10 mouse cellular contexts compared by ENCODE assay signal in the genomic region with DNA sequence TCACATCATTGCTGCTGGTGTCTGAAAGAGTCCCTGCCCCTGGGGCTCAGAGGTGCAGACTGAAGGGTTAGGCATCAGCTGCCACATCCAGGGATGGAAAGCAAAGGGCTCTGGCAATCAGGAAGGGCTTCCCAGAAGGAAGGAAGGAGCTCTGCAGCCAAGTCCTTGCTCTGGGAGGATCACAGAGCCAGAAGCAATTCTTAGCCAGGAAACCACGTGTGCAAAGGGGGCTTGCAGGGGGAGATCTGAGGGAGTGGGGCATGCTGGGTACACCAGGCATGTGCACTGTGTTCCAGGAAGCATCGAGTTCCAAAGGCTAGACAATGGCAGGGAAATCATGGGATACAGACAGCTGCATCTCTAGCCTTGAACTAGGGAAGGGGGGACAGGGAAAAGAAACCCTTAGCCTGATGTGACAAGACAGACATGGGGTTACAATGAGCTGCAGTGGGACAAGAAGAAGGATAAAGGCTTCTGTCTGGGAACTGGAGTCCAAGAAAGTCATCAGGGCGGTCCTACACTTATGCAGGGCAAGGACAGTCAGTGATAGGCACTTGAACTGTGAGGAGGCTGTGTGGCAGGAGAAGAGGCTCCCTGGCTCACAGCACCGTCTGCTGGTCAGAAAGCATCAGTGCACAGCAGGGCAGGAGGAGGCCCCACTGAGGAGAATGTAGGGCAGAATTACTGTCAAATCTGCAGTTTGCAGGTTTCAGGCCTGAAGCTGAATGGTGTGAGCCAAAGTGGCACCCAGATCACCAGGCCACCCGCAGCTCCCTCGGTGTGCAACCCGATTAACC. TPM values are rescaled to one million over a fixed set of nuclear protein-coding genes. Genes with fewer than 3 reads are reported as not detected.
DNase-seq lines count a peak whose midpoint lies in the region; ATAC-seq and TF ChIP-seq lines count a peak whose summit lies in the region.
"Not testable (repeated sequence)": the region's sequence is repeated elsewhere in the genome, so short reads cannot be mapped to it uniquely, and the experiment has no call there.
"Had no signal": no experiment of that assay in that cellular context is flagged by ENCODE, and none has a peak within 500 bp of the region (broad histone marks: within the 10 kb centered on the region; RNA-seq: fewer than 3 reads in every experiment).

No protein-coding gene starts in this region.

- H3K27me3 ChIP-seq in intestine, embryonic 15.5 days (replicated peaks), result not testable (repeated sequence)

- not testable (repeated sequence) for H3K36me3 ChIP-seq in intestine, embryonic 15.5 days

- 0 out of 2 replicates have a peak, but pooled peaks have one; percentile 28 for ATAC-seq in intestine, embryonic 15.5 days

- H3K9me3 ChIP-seq in intestine, embryonic 15.5 days, result not testable (repeated sequence)

- H3K4me1 ChIP-seq in cortical plate, adult 2 months (ENCODE audit: control insufficient read depth, insufficient read depth, low read length); intestine, embryonic 15.5 days (replicated peaks): not testable (repeated sequence)

- intact Hi-C loops in gastrocnemius, postnatal 14 days (cut with DNase I; ENCODE audit: low total_unique reads), result loop anchor here (5.0 kb wide), 2 partner anchors 83 to 158 kb away; no protein-coding TSS in a partner anchor

- WGBS in intestine, embryonic 15.5 days, result 32% methylated on average over 7 of the region's 7 CpGs

- DNase-seq in adrenal gland, adult 2 months, result peak; percentile 80
- DNase-seq in gastrocnemius, postnatal 14 days, result peak; percentile 73
- DNase-seq in left cerebral cortex, adult 9 months (ENCODE audit: low spot score in 2 of 2), result peak; percentile 27 to 70
- peak; percentile 65 to 71 for DNase-seq in lung, postnatal 4 days
- DNase-seq in right cerebral cortex, postnatal 25 days, result peak; percentile 73
- DNase-seq in yolk sac, embryonic 10.5 days (ENCODE audit: low spot score), result peak; percentile 23

- not testable (repeated sequence) for H3K9ac ChIP-seq in intestine, embryonic 15.5 days

- H3K4me3 ChIP-seq in cortical plate, adult 2 months (ENCODE audit: insufficient read depth, low read length); intestine, embryonic 15.5 days (replicated peaks): not testable (repeated sequence)

- not testable (repeated sequence) for H3K4me2 ChIP-seq in intestine, embryonic 15.5 days (replicated peaks)

- not testable (repeated sequence) for TF ChIP-seq POLR2A in cortical plate, adult 2 months (IDR thresholded peaks at IDR 0.05; ENCODE audit: extremely low read depth, insufficient read depth, low read length)

- H3K27ac ChIP-seq in cortical plate, adult 2 months (ENCODE audit: insufficient read depth, low read length); intestine, embryonic 15.5 days: not testable (repeated sequence)

- peak; percentile 98 for TF ChIP-seq CTCF in cortical plate, adult 2 months (IDR thresholded peaks at IDR 0.05; ENCODE audit: extremely low read depth, insufficient read depth, low read length)

RNA-seq across cellular contexts. Expression of gene Csf2rb, which starts 14.3 kb away (rescaled TPM):
- 10 to 100 TPM in 1 of 2 experiments, 1 to 10 TPM in 1; 4.6 to 13.8 TPM for total RNA-seq in adrenal gland, adult 2 months (2021)
- polyA plus RNA-seq in adrenal gland, adult 2 months (2012; rRNA removed), result 8.9 and 9.3 TPM in 2 replicates
- polyA plus RNA-seq in cortical plate, adult 2 months (2012; rRNA removed), result 1.2 and 1.8 TPM in 2 replicates
- 1 to 10 TPM; 1.1 to 2.1 TPM for total RNA-seq in gastrocnemius, postnatal 14 days (2021)
- polyA plus RNA-seq in intestine, embryonic 15.5 days (2015; fragmentation: Nextera tagmentation; extraction: Ambion mirVana), result 1.4 and 2.0 TPM in 2 replicates

RNA-seq across cellular contexts. Expression of gene Csf2rb2, which starts 34.3 kb away (rescaled TPM):
- total RNA-seq in adrenal gland, adult 2 months (2021), result 1 to 10 TPM; 1.1 to 1.2 TPM
- 1.2 and 2.2 TPM in 2 replicates for polyA plus RNA-seq in adrenal gland, adult 2 months (2012; rRNA removed)
- polyA plus RNA-seq in cortical plate, adult 2 months (2012; rRNA removed), result 0.50 and 0.72 TPM in 2 replicates
- total RNA-seq in gastrocnemius, postnatal 14 days (2021), result 1 to 10 TPM in 1 of 2 experiments, under 1 TPM in 1; 0.93 to 1.9 TPM
- 0.38 and 0.48 TPM in 2 replicates for polyA plus RNA-seq in intestine, embryonic 15.5 days (2015; fragmentation: Nextera tagmentation; extraction: Ambion mirVana)

RNA-seq across cellular contexts. Expression of gene Tex33, which starts 55.9 kb away (rescaled TPM):
- total RNA-seq in adrenal gland, adult 2 months (2021), result not detected
- polyA plus RNA-seq in adrenal gland, adult 2 months (2012; rRNA removed), result not detected in 2 replicates
- polyA plus RNA-seq in cortical plate, adult 2 months (2012; rRNA removed), result not detected in 2 replicates
- total RNA-seq in gastrocnemius, postnatal 14 days (2021), result not detected
- polyA plus RNA-seq in intestine, embryonic 15.5 days (2015; fragmentation: Nextera tagmentation; extraction: Ambion mirVana), result not detected in 2 replicates
- polyA plus RNA-seq: forebrain, embryonic 15.5 days; midbrain, embryonic 16.5 days had no signal

Comparison
In these comparisons a context has a peak if more than half of its experiments do, and no peak if none do; other contexts are left out.
1. DNase-seq: peak in every context shown above with its lines; median percentile 80 in adrenal gland, adult 2 months; 73 in gastrocnemius, postnatal 14 days; 73 in right cerebral cortex, postnatal 25 days; 68 in lung, postnatal 4 days; 48 in left cerebral cortex, adult 9 months; 23 in yolk sac, embryonic 10.5 days.